Mouse (Mus musculus) stomach, postnatal 0 days (tissue): ENCODE measurements at regions not wholly inside any gene's neighbourhood (a gene's known extent, or its start where the extent isn't known, plus 50 kb on each side); places are given as distances from the start of the nearest gene placed in this dataset.

ENCODE experiments used
- CTCF ChIP-seq: IDR thresholded peaks from 2 replicates; pipeline ENCODE4 v1.5.1; 2016; ENCODE audit warnings: antibody characterized with exemption, low read depth, mild to moderate bottlenecking, moderate library complexity
- EP300 ChIP-seq: optimal IDR thresholded peaks from 2 replicates; pipeline ENCODE3; 2016; ENCODE audit warnings: antibody characterized with exemption

DNA sequence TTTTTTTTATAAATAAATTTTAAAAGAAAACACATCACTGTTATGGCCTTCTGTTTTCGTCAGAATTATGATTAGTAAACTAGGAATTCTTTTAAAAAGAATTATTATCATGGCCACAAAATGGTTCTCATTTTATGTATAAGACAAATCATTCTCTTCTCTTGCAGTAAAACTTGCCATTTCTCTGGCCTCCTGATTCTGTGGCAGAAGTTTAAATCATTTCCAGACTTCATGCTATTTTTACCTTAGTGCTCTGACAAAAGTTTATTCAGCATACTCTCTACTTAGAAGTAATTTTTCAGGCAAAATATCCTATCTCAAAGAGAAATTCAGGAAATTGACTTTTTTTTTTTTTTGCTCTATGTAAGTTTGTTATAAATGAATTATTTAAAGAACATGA, 96.3 kb upstream of the Col5a2 start:
- TF ChIP-seq CTCF (no peak), EP300 (no peak)
